Mouse (Mus musculus): Measurements from ENCODE around the gene Nop16.

The Nop16 gene

DNA sequence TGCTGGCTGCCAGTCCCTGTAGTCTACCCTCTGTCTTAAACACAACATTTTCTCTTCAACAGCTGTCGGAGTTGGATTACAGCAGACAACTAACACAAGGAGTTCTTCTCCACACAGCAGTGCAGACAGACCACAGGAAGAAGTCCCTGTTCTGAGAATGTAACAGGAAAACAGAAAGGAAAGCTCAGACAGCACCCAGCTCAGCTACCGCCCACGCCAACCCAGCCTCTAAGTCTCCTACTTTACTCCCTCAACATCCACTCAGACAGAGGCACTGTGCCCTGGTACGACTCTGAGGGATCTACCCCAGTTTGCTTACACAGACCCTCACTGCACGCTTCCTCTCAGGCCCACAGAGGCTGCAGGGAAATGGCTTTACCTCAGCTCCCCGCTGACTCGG, 29.3 kb downstream of the Nop16 start:
- no peak for DNase-seq (ENCODE audit: low spot score in 2 of 2)

DNA sequence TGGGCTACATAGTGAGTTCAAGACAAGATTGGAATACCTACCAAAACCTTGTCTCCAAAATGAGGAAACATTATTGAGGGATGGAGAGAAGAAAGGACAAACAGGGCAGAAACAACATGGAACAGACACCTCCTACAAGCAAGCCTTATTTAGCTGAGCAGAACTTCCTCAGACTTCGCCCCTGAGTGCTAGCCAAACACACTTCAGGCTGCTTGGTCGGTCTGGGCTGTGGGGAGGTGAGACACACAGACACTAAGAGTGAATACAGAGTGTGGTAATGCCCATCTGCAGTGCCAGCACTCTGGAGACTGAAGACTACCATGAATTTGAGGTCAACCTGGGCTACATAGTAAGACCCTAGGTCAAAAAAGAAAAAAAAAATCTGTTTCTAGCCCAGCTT, 30.2 kb downstream of the Nop16 start:
- no peak for DNase-seq (ENCODE audit: low spot score in 2 of 2)

DNA sequence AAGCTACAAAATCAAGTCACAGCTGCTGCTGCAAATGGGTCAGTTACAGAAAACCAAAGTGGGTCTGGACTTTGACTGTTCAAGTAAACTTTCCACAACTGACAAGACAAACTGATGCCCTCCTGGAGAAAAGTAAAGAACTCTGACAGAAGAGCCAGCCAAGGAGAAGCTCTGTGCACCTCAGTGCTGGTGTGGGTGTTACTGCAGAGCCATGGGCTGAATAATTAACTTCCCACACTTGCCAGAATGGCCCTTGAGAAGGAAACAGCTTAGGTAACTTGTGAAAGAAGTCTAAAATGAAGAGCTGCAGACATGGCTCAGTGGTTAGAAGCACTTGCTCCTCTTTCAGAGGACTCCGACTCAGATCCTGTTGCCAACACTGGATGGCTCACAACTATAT, 32.2 kb downstream of the Nop16 start:
- no peak for DNase-seq (ENCODE audit: low spot score in 2 of 2)

DNA sequence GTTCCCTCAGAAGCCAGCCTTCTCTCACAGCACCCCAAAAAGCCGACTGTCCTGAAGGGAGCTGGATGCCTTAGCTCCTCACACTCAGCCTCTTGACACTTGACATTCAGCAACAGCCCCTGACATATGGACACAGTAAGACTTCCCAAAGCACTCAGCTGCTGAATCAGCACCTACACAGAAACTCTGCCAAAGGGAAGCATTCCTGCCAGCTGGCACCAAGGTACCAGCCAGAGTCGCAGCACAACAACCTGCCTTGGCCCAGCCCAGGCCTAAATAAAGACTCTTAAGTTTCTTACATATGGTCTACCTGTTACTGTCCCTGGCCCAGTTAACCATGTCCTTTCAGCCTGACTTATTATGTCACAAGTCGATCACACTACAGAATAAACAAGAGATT, 33.1 kb downstream of the Nop16 start:
- no peak for DNase-seq (ENCODE audit: low spot score in 2 of 2)

DNA sequence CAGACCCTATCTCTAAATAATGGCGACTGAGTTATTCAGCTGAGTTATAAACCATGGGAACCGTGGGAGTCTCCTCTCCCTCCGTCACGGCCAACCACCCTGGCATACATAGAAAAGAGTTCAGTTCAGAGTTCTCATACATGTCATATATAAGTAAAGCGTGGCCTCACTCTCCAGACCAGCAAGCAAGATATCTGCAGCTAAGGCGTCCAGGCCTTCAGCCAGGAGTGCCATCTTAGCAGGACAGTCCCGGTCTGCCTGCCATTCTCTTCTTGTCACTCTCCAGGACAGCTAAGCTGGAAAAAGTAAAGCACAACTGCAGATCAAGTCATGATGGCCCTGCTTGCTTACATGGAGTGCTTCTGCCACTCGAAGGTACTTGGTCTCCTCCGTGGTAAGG, 33.7 kb downstream of the Nop16 start:
- DNase-seq (ENCODE audit: low spot score in 2 of 2): no peak

DNA sequence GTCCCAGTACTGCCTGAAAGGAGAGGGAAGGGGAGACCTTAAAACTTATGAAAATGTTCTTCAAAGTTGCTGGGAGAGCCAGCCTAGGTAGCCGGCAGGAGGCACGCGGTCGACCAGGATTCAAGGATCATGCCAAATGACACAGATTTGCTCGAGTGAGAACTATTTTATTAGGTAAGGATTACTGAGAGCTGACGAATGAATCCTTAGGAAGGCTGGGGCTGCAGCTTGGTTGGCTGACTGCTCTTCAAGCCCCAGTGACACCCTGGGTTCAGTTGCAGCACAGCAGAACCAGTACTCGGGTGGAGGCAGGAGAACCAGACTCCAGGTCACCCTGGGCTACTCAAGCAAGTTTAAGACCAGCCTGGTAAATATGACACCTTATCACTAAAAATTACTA, 41.9 kb downstream of the Nop16 start:
- no peak for DNase-seq (ENCODE audit: low spot score in 2 of 2)
